21 mouse cellular contexts compared by ENCODE assay signal in genomic region chr7:64846061-64846460, GRCm38 (mm10). TPM values are rescaled to one million over a fixed set of nuclear protein-coding genes. Genes with fewer than 3 reads are reported as not detected.
DNase-seq lines count a peak whose midpoint lies in the region; ATAC-seq and TF ChIP-seq lines count a peak whose summit lies in the region.
"Had no signal": no experiment of that assay in that cellular context is flagged by ENCODE, and none has a peak within 500 bp of the region (broad histone marks: within the 10 kb centered on the region; RNA-seq: fewer than 3 reads in every experiment).

No protein-coding gene starts in this region.

- no peak for TF ChIP-seq CTCF in heart, postnatal 0 days (IDR thresholded peaks at IDR 0.05; ENCODE audit: low read depth)
- TF ChIP-seq CTCF in midbrain, postnatal 0 days (IDR thresholded peaks at IDR 0.05), result no peak

- ATAC-seq in forebrain, embryonic 14.5 days, result no peak
- ATAC-seq in forebrain, embryonic 16.5 days, result no peak
- peak; percentile 82 for ATAC-seq in heart, postnatal 0 days (ENCODE audit: insufficient read depth, low read depth)
- no peak for ATAC-seq in midbrain, postnatal 0 days (ENCODE audit: low FRiP score)
- no peak for ATAC-seq in midbrain, embryonic 11.5 days (ENCODE audit: low FRiP score)
- ATAC-seq: inflammation-experienced regulatory T-cells, adult 6 months; Patski had no signal

- no peak overlapping the region for H3K4me3 ChIP-seq in forebrain, embryonic 14.5 days (ENCODE audit: low read depth, low read length)
- H3K4me3 ChIP-seq in forebrain, embryonic 16.5 days (replicated peaks; ENCODE audit: low read length), result no peak overlapping the region
- H3K4me3 ChIP-seq in heart, postnatal 0 days (ENCODE audit: low read depth, low read length), result no peak overlapping the region
- no peak overlapping the region for H3K4me3 ChIP-seq in midbrain, postnatal 0 days (ENCODE audit: low read depth, low read length)
- no peak overlapping the region for H3K4me3 ChIP-seq in midbrain, embryonic 11.5 days (ENCODE audit: low read depth, low read length)
- H3K4me3 ChIP-seq: embryonic facial prominence, embryonic 12.5 days; heart, embryonic 13.5 days; hindbrain, embryonic 12.5 days had no signal

- no peak overlapping the region for H3K9ac ChIP-seq in forebrain, embryonic 14.5 days (ENCODE audit: low read length)
- H3K9ac ChIP-seq in forebrain, embryonic 16.5 days (replicated peaks; ENCODE audit: low read depth, low read length), result no peak overlapping the region
- no peak overlapping the region for H3K9ac ChIP-seq in heart, postnatal 0 days (replicated peaks; ENCODE audit: low read depth, low read length)
- no peak overlapping the region for H3K9ac ChIP-seq in midbrain, postnatal 0 days (replicated peaks; ENCODE audit: low read length, poor library complexity, severe bottlenecking)
- H3K9ac ChIP-seq in midbrain, embryonic 11.5 days (ENCODE audit: low read length), result no peak overlapping the region
- H3K9ac ChIP-seq: embryonic facial prominence, embryonic 12.5 days; heart, embryonic 13.5 days; hindbrain, embryonic 12.5 days had no signal

- intact Hi-C loops in heart, postnatal 25 days (cut with DNase I), result loop anchor here (10.0 kb wide), 1 partner anchor 229 kb away; no protein-coding TSS in a partner anchor

- DNase-seq in forebrain, embryonic 14.5 days (ENCODE audit: low spot score), result peak; percentile 19
- DNase-seq in heart, postnatal 0 days (ENCODE audit: low spot score), result peak; percentile 73
- no peak for DNase-seq in heart, postnatal 25 days (ENCODE audit: low spot score)
- DNase-seq in midbrain, postnatal 0 days (ENCODE audit: low spot score), result peak; percentile 44
- no peak for DNase-seq in midbrain, embryonic 11.5 days (ENCODE audit: low spot score, missing footprints)
- no peak for DNase-seq in adrenal gland, postnatal 10 days
- DNase-seq in spleen, postnatal 14 days (ENCODE audit: low spot score in 2 of 2), result no peak
- DNase-seq: adrenal gland, postnatal 14 days; cerebellum, adult 8-10 months; gastrocnemius, postnatal 25 days; kidney, adult 2 months; kidney, postnatal 14 days; liver; right cerebral cortex, postnatal 25 days; thymus, adult 2 months had no signal

- H3K9me3 ChIP-seq in forebrain, embryonic 14.5 days (replicated peaks; ENCODE audit: control insufficient read depth, low read length), result no peaks in the 10 kb centered on the region
- no peaks in the 10 kb centered on the region for H3K9me3 ChIP-seq in forebrain, embryonic 16.5 days (ENCODE audit: control insufficient read depth, low read length)
- H3K9me3 ChIP-seq in heart, postnatal 0 days (replicated peaks; ENCODE audit: control insufficient read depth, low read length), result 0 out of 2 replicates have a peak, but pooled peaks cover 2% of the 10 kb centered on the region
- H3K9me3 ChIP-seq in midbrain, postnatal 0 days (ENCODE audit: low read length), result no peaks in the 10 kb centered on the region
- no peaks in the 10 kb centered on the region for H3K9me3 ChIP-seq in midbrain, embryonic 11.5 days (ENCODE audit: control insufficient read depth, low read length)
- H3K9me3 ChIP-seq: embryonic facial prominence, embryonic 12.5 days; heart, embryonic 13.5 days; hindbrain, embryonic 12.5 days had no signal

- no peak for TF ChIP-seq EP300 in heart, postnatal 0 days (IDR thresholded peaks at IDR 0.05; ENCODE audit: low read depth)

- H3K4me2 ChIP-seq in forebrain, embryonic 14.5 days (ENCODE audit: low read length), result no peak overlapping the region
- H3K4me2 ChIP-seq in forebrain, embryonic 16.5 days (ENCODE audit: low read length), result no peak overlapping the region
- no peak overlapping the region for H3K4me2 ChIP-seq in heart, postnatal 0 days (ENCODE audit: low read depth, low read length)
- H3K4me2 ChIP-seq in midbrain, postnatal 0 days (ENCODE audit: low read depth, low read length, poor library complexity, severe bottlenecking), result no peak overlapping the region
- H3K4me2 ChIP-seq in midbrain, embryonic 11.5 days, result no peak overlapping the region
- H3K4me2 ChIP-seq: embryonic facial prominence, embryonic 12.5 days; heart, embryonic 13.5 days; hindbrain, embryonic 12.5 days had no signal

- H3K27ac ChIP-seq in forebrain, embryonic 14.5 days (ENCODE audit: low read depth, low read length), result no peak overlapping the region
- H3K27ac ChIP-seq in forebrain, embryonic 16.5 days (ENCODE audit: low read length), result no peak overlapping the region
- no peak overlapping the region for H3K27ac ChIP-seq in heart, postnatal 0 days (ENCODE audit: low read depth)
- H3K27ac ChIP-seq in midbrain, postnatal 0 days (ENCODE audit: low read depth, low read length), result no peak overlapping the region
- H3K27ac ChIP-seq in midbrain, embryonic 11.5 days (ENCODE audit: low read depth, low read length), result no peak overlapping the region
- H3K27ac ChIP-seq: embryonic facial prominence, embryonic 12.5 days; heart, embryonic 13.5 days; hindbrain, embryonic 12.5 days had no signal

- WGBS in forebrain, embryonic 14.5 days, result 85% methylated on average over 3 of the region's 3 CpGs
- WGBS in forebrain, embryonic 16.5 days, result 72% methylated on average over 3 of the region's 3 CpGs
- 31% methylated on average over 3 of the region's 3 CpGs for WGBS in heart, postnatal 0 days
- 88% methylated on average over 3 of the region's 3 CpGs for WGBS in midbrain, postnatal 0 days
- 86% methylated on average over 3 of the region's 3 CpGs for WGBS in midbrain, embryonic 11.5 days

- no peaks in the 10 kb centered on the region for H3K27me3 ChIP-seq in forebrain, embryonic 14.5 days (replicated peaks; ENCODE audit: control insufficient read depth, insufficient read depth, low read length)
- no peaks in the 10 kb centered on the region for H3K27me3 ChIP-seq in forebrain, embryonic 16.5 days (replicated peaks; ENCODE audit: control insufficient read depth, insufficient read depth, low read length)
- H3K27me3 ChIP-seq in heart, postnatal 0 days (ENCODE audit: control insufficient read depth, insufficient read depth, low read length), result no peaks in the 10 kb centered on the region
- no peaks in the 10 kb centered on the region for H3K27me3 ChIP-seq in midbrain, postnatal 0 days (ENCODE audit: insufficient read depth, low read length)
- no peaks in the 10 kb centered on the region for H3K27me3 ChIP-seq in midbrain, embryonic 11.5 days (ENCODE audit: control insufficient read depth, insufficient read depth, low read length)
- H3K27me3 ChIP-seq: embryonic facial prominence, embryonic 12.5 days; heart, embryonic 13.5 days; hindbrain, embryonic 12.5 days; Patski had no signal

- 0 out of 2 replicates have a peak, but pooled peaks cover 1% of the 10 kb centered on the region for H3K4me1 ChIP-seq in forebrain, embryonic 14.5 days (ENCODE audit: control insufficient read depth, insufficient read depth, low read length)
- peaks cover 5% of the 10 kb centered on the region for H3K4me1 ChIP-seq in forebrain, embryonic 16.5 days (replicated peaks; ENCODE audit: control insufficient read depth, insufficient read depth, low read length)
- no peaks in the 10 kb centered on the region for H3K4me1 ChIP-seq in heart, postnatal 0 days (ENCODE audit: control insufficient read depth, insufficient read depth)
- peaks cover 7% of the 10 kb centered on the region; the same call in 1 of the 2 replicates for H3K4me1 ChIP-seq in midbrain, postnatal 0 days (ENCODE audit: insufficient read depth, low read length)
- peaks cover 3% of the 10 kb centered on the region; the same call in 1 of the 2 replicates for H3K4me1 ChIP-seq in midbrain, embryonic 11.5 days (ENCODE audit: control insufficient read depth, insufficient read depth, low read length)
- H3K4me1 ChIP-seq: embryonic facial prominence, embryonic 12.5 days had no signal

- no peaks in the 10 kb centered on the region for H3K36me3 ChIP-seq in forebrain, embryonic 14.5 days (ENCODE audit: control insufficient read depth, insufficient read depth, low read length)
- no peaks in the 10 kb centered on the region for H3K36me3 ChIP-seq in forebrain, embryonic 16.5 days (ENCODE audit: control insufficient read depth, insufficient read depth)
- H3K36me3 ChIP-seq in heart, postnatal 0 days (replicated peaks; ENCODE audit: control insufficient read depth, insufficient read depth, low read length), result no peaks in the 10 kb centered on the region
- H3K36me3 ChIP-seq in midbrain, postnatal 0 days (ENCODE audit: insufficient read depth, low read length), result no peaks in the 10 kb centered on the region
- no peaks in the 10 kb centered on the region for H3K36me3 ChIP-seq in midbrain, embryonic 11.5 days (ENCODE audit: control insufficient read depth, insufficient read depth, low read length)
- H3K36me3 ChIP-seq: embryonic facial prominence, embryonic 12.5 days; heart, embryonic 13.5 days; hindbrain, embryonic 12.5 days had no signal

RNA-seq across cellular contexts. Expression of gene Nsmce3, which starts 26.7 kb away (rescaled TPM):
- 10.8 and 10.9 TPM in 2 replicates for polyA plus RNA-seq in forebrain, embryonic 14.5 days (2014; fragmentation: Nextera tagmentation; extraction: Ambion mirVana)
- polyA plus RNA-seq in forebrain, embryonic 16.5 days (2015; fragmentation: Nextera tagmentation; extraction: Ambion mirVana), result 9.5 and 9.9 TPM in 2 replicates
- total RNA-seq in heart, postnatal 0 days (2014; rRNA removed; ENCODE audit: low replicate concordance), result 9.7 and 11.4 TPM in 2 replicates
- polyA plus RNA-seq in heart, postnatal 0 days (2015; fragmentation: Nextera tagmentation; extraction: Ambion mirVana), result 6.6 and 6.7 TPM in 2 replicates
- total RNA-seq in heart, postnatal 25 days (2021), result 1 to 10 TPM; 2.9 to 3.2 TPM
- total RNA-seq in midbrain, postnatal 0 days (2014; rRNA removed), result 14.4 and 18.8 TPM in 2 replicates
- polyA plus RNA-seq in midbrain, postnatal 0 days (2015; fragmentation: Nextera tagmentation; extraction: Ambion mirVana), result 9.2 and 9.9 TPM in 2 replicates
- 13.1 and 13.3 TPM in 2 replicates for polyA plus RNA-seq in midbrain, embryonic 11.5 days (2014; fragmentation: Nextera tagmentation; extraction: Ambion mirVana)
- 1 to 10 TPM; 6.6 to 7.6 TPM for total RNA-seq in adrenal gland, postnatal 10 days (2021)

Comparison
In these comparisons a context has a peak if more than half of its experiments do, and no peak if none do; other contexts are left out.
1. DNase-seq: peak in forebrain, embryonic 14.5 days (single experiment), heart, postnatal 0 days (single experiment) and midbrain, postnatal 0 days (single experiment); none in heart, postnatal 25 days (single experiment), midbrain, embryonic 11.5 days (single experiment), adrenal gland, postnatal 10 days (single experiment) and spleen, postnatal 14 days (0 of 2).